Mouse (Mus musculus) T-helper 17 cell (primary cell): ENCODE measurements around the gene Dnaaf2.

Experiments
- in situ Hi-C, 2 experiments: fragments of 300-600 bp; cut with MboI, MseI; formaldehyde crosslinking; loops; 1 replicate in 1 of 2; 2 replicates in 1 of 2; pipeline ENCODE4 v1.15.1; 2025; ENCODE audit warnings: high pct_unique_total_duplicates in 2 of 2

Dnaaf2 gene

GRCm38 (mm10) chr12:69198164-69198535, at the start of gene Dnaaf2:
Dnaaf2 (minus strand) TSS chr12:69198429.
- in situ Hi-C loops = no loop called here

GRCm38 (mm10) chr12:69241771-69242431, 43.7 kb upstream of the Dnaaf2 start:
- in situ Hi-C loops = no loop called here

- in situ Hi-C loops = no loop called here
Observed at GRCm38 (mm10) chr12:69241405-69241770, 43.2 kb upstream of the Dnaaf2 start.

GRCm38 (mm10) chr12:69240876-69241275, 42.6 kb upstream of the Dnaaf2 start, which contains the start of gene Klhdc1:
Klhdc1 (plus strand) TSS chr12:69241176.
- in situ Hi-C loops = no loop called here

- in situ Hi-C loops = no loop called here
Observed at GRCm38 (mm10) chr12:69238284-69238683, 40.1 kb upstream of the Dnaaf2 start.

GRCm38 (mm10) chr12:69235782-69236181, 37.6 kb upstream of the Dnaaf2 start:
- in situ Hi-C loops = no loop called here

GRCm38 (mm10) chr12:69229251-69229650, 31.0 kb upstream of the Dnaaf2 start:
- in situ Hi-C loops = loop anchor here in 1 of 2 experiments (5.0 kb wide), 1 partner anchor 93 kb away; no protein-coding TSS in a partner anchor

GRCm38 (mm10) chr12:69227776-69228466, 29.7 kb upstream of the Dnaaf2 start, which contains the start of gene Pole2:
Pole2 (minus strand) TSS chr12:69228195.
- in situ Hi-C loops = loop anchor here in 1 of 2 experiments (5.0 kb wide), 1 partner anchor 94 kb away; no protein-coding TSS in a partner anchor

- in situ Hi-C loops = no loop called here
Observed at GRCm38 (mm10) chr12:69220613-69221277, 22.5 kb upstream of the Dnaaf2 start.

- in situ Hi-C loops = loop anchor here (5.0 to 10.0 kb wide), 2 partner anchors 81 to 98 kb away; partner anchors contain the start of gene Klhdc2 (in 1 of the 2)
Observed at GRCm38 (mm10) chr12:69216587-69216986, 18.4 kb upstream of the Dnaaf2 start.

- in situ Hi-C loops = loop anchor here (5.0 to 10.0 kb wide), 2 partner anchors 82 to 100 kb away; partner anchors contain the start of gene Klhdc2 (in 1 of the 2)
Observed at GRCm38 (mm10) chr12:69215000-69215785, 17.0 kb upstream of the Dnaaf2 start.

- in situ Hi-C loops = loop anchor here in 1 of 2 experiments (10.0 kb wide), 1 partner anchor 100 kb away; no protein-coding TSS in a partner anchor
Observed at GRCm38 (mm10) chr12:69214393-69214792, 16.2 kb upstream of the Dnaaf2 start.

- in situ Hi-C loops = loop anchor here in 1 of 2 experiments (10.0 kb wide), 1 partner anchor 102 kb away; no protein-coding TSS in a partner anchor
Observed at GRCm38 (mm10) chr12:69213186-69213777, 15.1 kb upstream of the Dnaaf2 start.

GRCm38 (mm10) chr12:69211057-69211456, 12.8 kb upstream of the Dnaaf2 start:
- in situ Hi-C loops = loop anchor here in 1 of 2 experiments (10.0 kb wide), 1 partner anchor 104 kb away; no protein-coding TSS in a partner anchor

GRCm38 (mm10) chr12:69210056-69210979, 12.1 kb upstream of the Dnaaf2 start:
- in situ Hi-C loops = loop anchor here in 1 of 2 experiments (10.0 kb wide), 1 partner anchor 104 kb away; no protein-coding TSS in a partner anchor

- in situ Hi-C loops = no loop called here
Observed at GRCm38 (mm10) chr12:69208520-69208919, 10.3 kb upstream of the Dnaaf2 start.

GRCm38 (mm10) chr12:69207926-69208325, 9.7 kb upstream of the Dnaaf2 start:
- in situ Hi-C loops = no loop called here

GRCm38 (mm10) chr12:69207396-69207795, 9.2 kb upstream of the Dnaaf2 start:
- in situ Hi-C loops = no loop called here

GRCm38 (mm10) chr12:69204052-69204833, 6.0 kb upstream of the Dnaaf2 start, which contains the start of gene Gm49384:
Gm49384 (minus strand) TSS chr12:69204267.
- in situ Hi-C loops = no loop called here
